Comparison of ENCODE assay signal across 13 mouse cellular contexts in the genomic region with DNA sequence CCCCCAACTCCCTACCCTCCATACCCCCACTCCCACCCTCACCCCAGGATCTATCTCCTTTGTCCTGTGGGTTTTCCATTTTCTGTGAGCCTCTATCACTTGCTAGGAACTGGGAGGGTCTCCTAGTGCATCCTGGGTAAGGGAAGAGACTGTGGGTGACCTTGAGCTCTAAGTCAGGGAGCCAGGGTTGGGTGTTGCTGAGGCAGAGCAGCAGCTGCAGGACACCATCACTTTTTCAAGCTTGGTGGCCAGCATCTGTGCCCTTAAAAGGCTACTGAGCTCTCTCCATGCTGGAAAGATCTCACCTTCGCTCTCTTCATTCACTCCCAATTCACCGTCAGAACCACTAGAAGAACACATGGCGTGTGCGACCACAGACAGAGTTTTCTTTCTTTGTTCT. TPM values are rescaled to one million over a fixed set of nuclear protein-coding genes. Genes with fewer than 3 reads are reported as not detected.
DNase-seq lines count a peak whose midpoint lies in the region; ATAC-seq and TF ChIP-seq lines count a peak whose summit lies in the region.
"Had no signal": no experiment of that assay in that cellular context is flagged by ENCODE, and none has a peak within 500 bp of the region (broad histone marks: within the 10 kb centered on the region; RNA-seq: fewer than 3 reads in every experiment).

No protein-coding gene starts in this region.

- no peaks in the 10 kb centered on the region for H3K9me3 ChIP-seq in kidney, embryonic 14.5 days (ENCODE audit: control insufficient read depth, low read length)
- no peaks in the 10 kb centered on the region for H3K9me3 ChIP-seq in embryonic facial prominence, embryonic 14.5 days (ENCODE audit: control insufficient read depth, low read length)
- H3K9me3 ChIP-seq in hindbrain, embryonic 13.5 days, result no peaks in the 10 kb centered on the region
- H3K9me3 ChIP-seq: liver, embryonic 13.5 days had no signal

- no peak for TF ChIP-seq POLR2A in myocyte (IDR thresholded peaks at IDR 0.05; ENCODE audit: insufficient read length, low read depth)

- H3K4me1 ChIP-seq in kidney, embryonic 14.5 days (ENCODE audit: control insufficient read depth, insufficient read depth, low read length), result peaks cover 14% of the 10 kb centered on the region
- peaks cover 18% of the 10 kb centered on the region for H3K4me1 ChIP-seq in embryonic facial prominence, embryonic 14.5 days (ENCODE audit: control insufficient read depth, insufficient read depth, low read length)
- H3K4me1 ChIP-seq in hindbrain, embryonic 13.5 days (replicated peaks), result no peaks in the 10 kb centered on the region
- H3K4me1 ChIP-seq: liver, embryonic 13.5 days had no signal

- ATAC-seq in kidney, embryonic 14.5 days (ENCODE audit: low FRiP score, low TSS enrichment), result no peak
- no peak for ATAC-seq in embryonic facial prominence, embryonic 14.5 days (ENCODE audit: low read depth)
- ATAC-seq in hindbrain, embryonic 13.5 days (ENCODE audit: low FRiP score), result no peak
- ATAC-seq: forebrain, embryonic 16.5 days; midbrain, embryonic 16.5 days had no signal

- WGBS in kidney, embryonic 14.5 days, result 98% methylated on average over 4 of the region's 4 CpGs
- 73% methylated on average over 4 of the region's 4 CpGs for WGBS in embryonic facial prominence, embryonic 14.5 days
- WGBS in hindbrain, embryonic 13.5 days, result 88% methylated on average over 4 of the region's 4 CpGs

- no peaks in the 10 kb centered on the region for H3K27me3 ChIP-seq in kidney, embryonic 14.5 days (ENCODE audit: control insufficient read depth, insufficient read depth, low read length)
- H3K27me3 ChIP-seq in embryonic facial prominence, embryonic 14.5 days (replicated peaks; ENCODE audit: control insufficient read depth, insufficient read depth, low read length), result no peaks in the 10 kb centered on the region
- no peaks in the 10 kb centered on the region for H3K27me3 ChIP-seq in myocyte (ENCODE audit: control insufficient read depth, insufficient read depth, insufficient read length)
- no peaks in the 10 kb centered on the region for H3K27me3 ChIP-seq in hindbrain, embryonic 13.5 days
- H3K27me3 ChIP-seq: liver, embryonic 13.5 days had no signal

- no peak overlapping the region for H3K4me2 ChIP-seq in kidney, embryonic 14.5 days (replicated peaks; ENCODE audit: low read depth, low read length)
- H3K4me2 ChIP-seq in embryonic facial prominence, embryonic 14.5 days (ENCODE audit: low read depth, low read length), result no peak overlapping the region
- peak overlapping the region; percentile 63 for H3K4me2 ChIP-seq in myocyte (ENCODE audit: low read depth)
- H3K4me2 ChIP-seq in hindbrain, embryonic 13.5 days, result no peak overlapping the region
- H3K4me2 ChIP-seq: liver, embryonic 13.5 days had no signal

- H3ac ChIP-seq in myocyte (ENCODE audit: control insufficient read depth, insufficient read length), result no peak overlapping the region

- H3K27ac ChIP-seq in kidney, embryonic 14.5 days (ENCODE audit: low read depth, low read length), result peak overlapping the region; percentile 74; the same call in 1 of the 2 replicates
- peak overlapping the region; percentile 83 for H3K27ac ChIP-seq in embryonic facial prominence, embryonic 14.5 days (replicated peaks; ENCODE audit: low read depth, low read length)
- H3K27ac ChIP-seq in hindbrain, embryonic 13.5 days, result no peak overlapping the region
- H3K27ac ChIP-seq: liver, embryonic 13.5 days had no signal

- no peak for DNase-seq in kidney, adult 8-10 months
- peak; percentile 38 for DNase-seq in ZHBTc4 (ENCODE audit: low read depth, low spot score)
- DNase-seq in embryonic facial prominence, embryonic 14.5 days (ENCODE audit: low spot score), result no peak
- DNase-seq in left cerebral cortex, adult 11 months (ENCODE audit: low spot score), result no peak
- DNase-seq: cerebellum, adult 9-11 months; gastrocnemius, postnatal 10 days; liver, embryonic 13.5 days; right cerebral cortex, adult 18-20 months had no signal

- no peak overlapping the region for H3K4me3 ChIP-seq in kidney, embryonic 14.5 days (ENCODE audit: low read length)
- H3K4me3 ChIP-seq in embryonic facial prominence, embryonic 14.5 days (ENCODE audit: low read depth, low read length), result no peak overlapping the region
- no peak overlapping the region for H3K4me3 ChIP-seq in myocyte
- no peak overlapping the region for H3K4me3 ChIP-seq in hindbrain, embryonic 13.5 days
- H3K4me3 ChIP-seq: liver, embryonic 13.5 days had no signal

- H3K9ac ChIP-seq in kidney, embryonic 14.5 days (ENCODE audit: low read depth, low read length), result no peak overlapping the region
- no peak overlapping the region for H3K9ac ChIP-seq in embryonic facial prominence, embryonic 14.5 days (ENCODE audit: low read depth, low read length)
- no peak overlapping the region for H3K9ac ChIP-seq in hindbrain, embryonic 13.5 days
- H3K9ac ChIP-seq: liver, embryonic 13.5 days had no signal

- H3K79me2 ChIP-seq in myocyte (ENCODE audit: control insufficient read depth, insufficient read depth), result no peaks in the 10 kb centered on the region

- no peaks in the 10 kb centered on the region for H3K36me3 ChIP-seq in kidney, embryonic 14.5 days (ENCODE audit: control insufficient read depth, insufficient read depth, low read length)
- no peaks in the 10 kb centered on the region for H3K36me3 ChIP-seq in embryonic facial prominence, embryonic 14.5 days (ENCODE audit: control insufficient read depth, insufficient read depth, low read length)
- H3K36me3 ChIP-seq in myocyte (ENCODE audit: control insufficient read depth, insufficient read depth), result no peaks in the 10 kb centered on the region
- no peaks in the 10 kb centered on the region for H3K36me3 ChIP-seq in hindbrain, embryonic 13.5 days
- H3K36me3 ChIP-seq: liver, embryonic 13.5 days had no signal

TF ChIP-seq in myocyte, 11 proteins besides CTCF, POLR2A, EP300 and RAD21:
- TF ChIP-seq SRF (IDR thresholded peaks at IDR 0.05; ENCODE audit: control insufficient read depth, insufficient read length, low read depth) (peak; percentile 38), USF1 (IDR thresholded peaks at IDR 0.05; ENCODE audit: low read depth) (no peak), MYOG (IDR thresholded peaks at IDR 0.05; ENCODE audit: control insufficient read depth in 1 of 3, insufficient read depth in 1 of 3, insufficient read length in 2 of 3, low read depth in 2 of 3) (peak in 1 of 3 experiments; percentile 41), POLR2AphosphoS2 (IDR thresholded peaks at IDR 0.05; ENCODE audit: insufficient read length, low read depth) (no peak), CEBPB (IDR thresholded peaks at IDR 0.05; ENCODE audit: insufficient read depth, poor library complexity, severe bottlenecking) (no peak), MYOD1 (IDR thresholded peaks at IDR 0.05; ENCODE audit: control insufficient read depth in 1 of 3, insufficient read length in 2 of 3, low read depth in 2 of 3) (peak in 2 of 3 experiments; percentile 65 to 66), E2F4 (IDR thresholded peaks at IDR 0.05; ENCODE audit: insufficient read depth) (no peak)

RNA-seq across cellular contexts. Expression of gene Hhat, which starts 7.2 kb away (rescaled TPM):
- polyA plus RNA-seq in kidney, embryonic 14.5 days (2014; fragmentation: Nextera tagmentation; extraction: Ambion mirVana), result 11.4 and 16.5 TPM in 2 replicates
- 9.3 and 10.4 TPM in 2 replicates for polyA plus RNA-seq in embryonic facial prominence, embryonic 14.5 days (2014; fragmentation: Nextera tagmentation; extraction: Ambion mirVana)
- polyA plus RNA-seq in myocyte (2012; fragmentation: generic; extraction: Trizol), result 4.4 TPM
- polyA plus RNA-seq in hindbrain, embryonic 13.5 days (2015; fragmentation: Nextera tagmentation; extraction: Ambion mirVana), result 3.6 and 4.6 TPM in 2 replicates
